ENCODE assay signal across 8 mouse cellular contexts in the genomic region with DNA sequence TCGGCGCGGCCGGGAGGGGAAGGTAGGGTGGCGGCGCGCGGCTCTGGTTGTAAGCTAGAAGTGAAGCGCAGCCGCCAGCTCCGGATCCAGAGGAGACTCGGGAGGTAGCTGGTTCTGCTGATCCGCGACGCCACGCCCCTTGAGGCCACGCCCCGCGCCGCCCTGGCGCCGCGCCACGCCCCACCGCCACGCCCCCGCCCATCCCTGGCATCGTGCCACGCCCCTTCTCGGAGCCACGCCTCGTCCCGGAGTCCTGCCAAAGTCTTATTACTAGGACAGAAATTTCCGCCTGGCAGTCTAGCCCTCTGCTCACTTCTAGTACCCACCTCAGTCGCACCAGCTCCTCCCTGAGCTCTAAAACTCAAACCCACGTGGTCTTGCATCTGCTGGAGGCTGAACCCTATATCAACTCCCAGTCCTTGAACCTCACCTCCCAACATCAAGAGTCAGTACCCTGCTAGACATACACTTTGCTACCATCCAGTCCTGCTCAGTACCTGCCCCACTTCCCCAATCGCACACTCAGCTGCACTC. TPM values are rescaled to one million over a fixed set of nuclear protein-coding genes. Genes with fewer than 3 reads are reported as not detected.
DNase-seq lines count a peak whose midpoint lies in the region; ATAC-seq and TF ChIP-seq lines count a peak whose summit lies in the region.

Dok4 (minus strand) TSS at position 134 of the 534 bp plus-strand sequence.

- H3ac ChIP-seq in myocyte (ENCODE audit: control insufficient read depth, insufficient read length) = no peak within 1 kb of the TSS

- H3K4me1 ChIP-seq in embryonic facial prominence, embryonic 13.5 days = peaks cover 39% of the 10 kb centered on the region
- peaks cover 31% of the 10 kb centered on the region for H3K4me1 ChIP-seq in liver, embryonic 11.5 days (replicated peaks; ENCODE audit: control insufficient read depth, insufficient read depth, low read length)

- no peaks in the 10 kb centered on the region for H3K36me3 ChIP-seq in embryonic facial prominence, embryonic 13.5 days
- no peaks in the 10 kb centered on the region for H3K36me3 ChIP-seq in liver, embryonic 11.5 days (ENCODE audit: control insufficient read depth, insufficient read depth, low read length)
- no peaks in the 10 kb centered on the region for H3K36me3 ChIP-seq in myocyte (ENCODE audit: control insufficient read depth, insufficient read depth)

- peak within 1 kb of the TSS; percentile 94 for H3K4me2 ChIP-seq in embryonic facial prominence, embryonic 13.5 days
- H3K4me2 ChIP-seq in liver, embryonic 11.5 days = peak within 1 kb of the TSS; percentile 98
- H3K4me2 ChIP-seq in myocyte (ENCODE audit: low read depth) = peak within 1 kb of the TSS; percentile 89

- H3K79me2 ChIP-seq in myocyte (ENCODE audit: control insufficient read depth, insufficient read depth) = no peaks in the 10 kb centered on the region

- peak within 1 kb of the TSS; percentile 64 for H3K4me3 ChIP-seq in embryonic facial prominence, embryonic 13.5 days
- H3K4me3 ChIP-seq in liver, embryonic 11.5 days (ENCODE audit: low read depth, low read length) = peak within 1 kb of the TSS; percentile 74
- peak within 1 kb of the TSS; percentile 32 for H3K4me3 ChIP-seq in myocyte

- peak; percentile 77 for DNase-seq in 3T3-L1 (ENCODE audit: low read depth, low spot score)
- DNase-seq in adrenal gland, postnatal 14 days = peak; percentile 97
- DNase-seq in heart, adult 8-10 months (ENCODE audit: low spot score) = peak; percentile 84
- DNase-seq in kidney, adult 9 months = peak; percentile 90
- DNase-seq in liver, embryonic 11.5 days (ENCODE audit: low spot score) = peak; percentile 97
- peak; percentile 96 to 100 for DNase-seq in spleen, postnatal 4 days (ENCODE audit: low spot score in 2 of 2)

- peaks cover 9% of the 10 kb centered on the region for H3K27me3 ChIP-seq in embryonic facial prominence, embryonic 13.5 days
- peaks cover 8% of the 10 kb centered on the region for H3K27me3 ChIP-seq in liver, embryonic 11.5 days (replicated peaks; ENCODE audit: control insufficient read depth, insufficient read depth, low read length)
- no peaks in the 10 kb centered on the region for H3K27me3 ChIP-seq in myocyte (ENCODE audit: control insufficient read depth, insufficient read depth, insufficient read length)

- H3K27ac ChIP-seq in embryonic facial prominence, embryonic 13.5 days = peak within 1 kb of the TSS; percentile 78
- peak within 1 kb of the TSS; percentile 68 for H3K27ac ChIP-seq in liver, embryonic 11.5 days (ENCODE audit: low read depth, low read length)

- TF ChIP-seq POLR2A in myocyte (IDR thresholded peaks at IDR 0.05; ENCODE audit: insufficient read length, low read depth) = peak; percentile 47

- WGBS in embryonic facial prominence, embryonic 13.5 days = under 1% methylated on average over 20 of the region's 37 CpGs
- 1% methylated on average over 37 of the region's 37 CpGs for WGBS in liver, embryonic 11.5 days

- H3K9ac ChIP-seq in embryonic facial prominence, embryonic 13.5 days = peak within 1 kb of the TSS; percentile 78
- peak within 1 kb of the TSS; percentile 79 for H3K9ac ChIP-seq in liver, embryonic 11.5 days (ENCODE audit: low read depth, low read length)

- ATAC-seq in embryonic facial prominence, embryonic 13.5 days (ENCODE audit: insufficient number of reproducible peaks, insufficient read depth, low FRiP score, low TSS enrichment, low read depth) = peak; percentile 81
- ATAC-seq in liver, embryonic 11.5 days (replicated peaks; ENCODE audit: low FRiP score) = peak; percentile 85

- H3K9me3 ChIP-seq in embryonic facial prominence, embryonic 13.5 days = no peaks in the 10 kb centered on the region
- no peaks in the 10 kb centered on the region for H3K9me3 ChIP-seq in liver, embryonic 11.5 days (ENCODE audit: control insufficient read depth, low read length)

TF ChIP-seq in myocyte, 11 proteins besides CTCF, POLR2A, EP300 and RAD21:
- peak; percentile 38 for TF ChIP-seq USF1 (IDR thresholded peaks at IDR 0.05; ENCODE audit: low read depth)
- no peak for TF ChIP-seq TCF12 (IDR thresholded peaks at IDR 0.05; ENCODE audit: insufficient read depth, poor library complexity, severe bottlenecking)
- TF ChIP-seq SRF (IDR thresholded peaks at IDR 0.05; ENCODE audit: control insufficient read depth, insufficient read length, low read depth) = no peak
- TF ChIP-seq CEBPB (IDR thresholded peaks at IDR 0.05; ENCODE audit: insufficient read depth, poor library complexity, severe bottlenecking) = no peak
- peak; percentile 46 for TF ChIP-seq POLR2AphosphoS2 (IDR thresholded peaks at IDR 0.05; ENCODE audit: insufficient read length, low read depth)
- no peak for TF ChIP-seq REST (IDR thresholded peaks at IDR 0.05; ENCODE audit: insufficient read depth, insufficient read length)
- TF ChIP-seq MYOG (IDR thresholded peaks at IDR 0.05; ENCODE audit: control insufficient read depth in 1 of 3, insufficient read depth in 1 of 3, insufficient read length in 2 of 3, low read depth in 2 of 3) = no peak
- TF ChIP-seq MYOD1 (IDR thresholded peaks at IDR 0.05; ENCODE audit: control insufficient read depth in 1 of 3, insufficient read length in 2 of 3, low read depth in 2 of 3) = no peak
- no peak for TF ChIP-seq TCF3 (IDR thresholded peaks at IDR 0.05; ENCODE audit: insufficient read length, low read depth)
- TF ChIP-seq MAX (IDR thresholded peaks at IDR 0.05; ENCODE audit: low read depth) = no peak

RNA-seq across cellular contexts. Expression of gene Dok4, which starts in this region (rescaled TPM):
- 19.7 and 20.7 TPM in 2 replicates for total RNA-seq in adrenal gland, postnatal 14 days (2021)
- polyA plus RNA-seq in embryonic facial prominence, embryonic 13.5 days (2015; fragmentation: Nextera tagmentation; extraction: Ambion mirVana) = 23.2 and 23.7 TPM in 2 replicates
- total RNA-seq in heart, adult 8-10 months (2022) = 10 to 100 TPM in 3 of 4 experiments, 1 to 10 TPM in 1; 9.2 to 15.2 (median 14.8) TPM
- 13.2 and 13.9 TPM in 2 replicates for polyA plus RNA-seq in liver, embryonic 11.5 days (2014; fragmentation: Nextera tagmentation; extraction: Ambion mirVana)
- polyA plus RNA-seq in myocyte (2012; fragmentation: generic; extraction: Trizol) = 4.4 TPM

Comparison
In these comparisons a context has a peak if more than half of its experiments do, and no peak if none do; other contexts are left out.
1. Peak in every context shown above with its lines: DNase-seq, ATAC-seq, H3K4me3 ChIP-seq and H3K27ac ChIP-seq.